Mouse (Mus musculus) lung, embryonic 14.5 days (tissue): Measurements from ENCODE around the gene Ccnc. TPM values are rescaled to one million over a fixed set of nuclear protein-coding genes. Genes with fewer than 3 reads are reported as not detected.

ENCODE experiments used
- ATAC-seq: fragments of 200-750 bp; cut with Nextera tagmentation; 2 replicates; pipeline ENCODE4 v1.8.0; 2017; ENCODE audit warnings: mild to moderate bottlenecking, moderate TSS enrichment, moderate library complexity; ENCODE audit not compliant: insufficient read depth
- DNase-seq: peaks from one replicate; pipeline ENCODE4 v3.0.0-alpha.2; 2015
- H3K27ac ChIP-seq: fragments of 300-500 bp; sonication (generic); 2 replicates; pipeline ENCODE4 v1.5.1; 2014; ENCODE audit warnings: low read depth, mild to moderate bottlenecking, moderate library complexity
- H3K27me3 ChIP-seq: fragments of 300-500 bp; sonication (generic); 2 replicates; pipeline ENCODE4 v1.6.1; 2014; ENCODE audit warnings: low read length, control low read depth; ENCODE audit not compliant: insufficient read depth
- H3K36me3 ChIP-seq: fragments of 300-500 bp; sonication (generic); 2 replicates; pipeline ENCODE4 v1.6.1; 2014; ENCODE audit warnings: control low read depth; ENCODE audit not compliant: insufficient read depth
- H3K4me1 ChIP-seq: fragments of 300-500 bp; sonication (generic); 2 replicates; pipeline ENCODE4 v1.6.1; 2014; ENCODE audit warnings: antibody characterized with exemption, control low read depth; ENCODE audit not compliant: insufficient read depth
- H3K4me2 ChIP-seq: fragments of 300-500 bp; sonication (generic); 2 replicates; pipeline ENCODE4 v1.6.1; 2014; ENCODE audit warnings: mild to moderate bottlenecking
- H3K4me3 ChIP-seq: fragments of 300-500 bp; sonication (generic); 2 replicates; pipeline ENCODE4 v1.5.1; 2014; ENCODE audit warnings: low read depth, low read length
- H3K9ac ChIP-seq: fragments of 300-500 bp; sonication (generic); 2 replicates; pipeline ENCODE4 v1.6.1; 2014
- H3K9me3 ChIP-seq: fragments of 300-500 bp; sonication (generic); 2 replicates; pipeline ENCODE4 v1.6.1; 2016; ENCODE audit warnings: low read depth, low read length, control low read depth
- CTCF ChIP-seq: IDR thresholded peaks from 2 replicates; pipeline ENCODE4 v1.5.1; 2016; ENCODE audit warnings: antibody characterized with exemption, low read depth
- WGBS: fragments of 180-500 bp; shearing (Covaris S2); extraction: QIAGEN DNeasy Blood & Tissue Kit; methylation state at CpG from one replicate; pipeline ENCODE4 v1.1.7; 2014; 5-methylcytosine and 5-hydroxymethylcytosine counted together
- polyA plus RNA-seq: library from polyadenylated mRNA; unstranded; fragments of >200 nt; fragmentation: Nextera tagmentation; extraction: Ambion mirVana; gene quantifications from 2 replicates; pipeline ENCODE4 v1.2.1, GENCODE M21; 2014

The Ccnc gene
- polyA plus RNA-seq, 1 experiment from 2014 or later, result 51.1 TPM

- H3K4me1 ChIP-seq, result no peaks in the 10 kb centered on the region
- H3K4me2 ChIP-seq, result no peak overlapping the region
- H3K9ac ChIP-seq, result no peak overlapping the region
- no peaks in the 10 kb centered on the region for H3K9me3 ChIP-seq
- H3K4me3 ChIP-seq, result no peak overlapping the region
- H3K36me3 ChIP-seq, result no peaks in the 10 kb centered on the region
- H3K27ac ChIP-seq, result no peak overlapping the region
- no peak for ATAC-seq
- no peak for TF ChIP-seq CTCF
- peaks cover 100% of the 10 kb centered on the region for H3K27me3 ChIP-seq
- WGBS, result 3% methylated on average over 14 of the region's 14 CpGs
- DNase-seq, result no peak
Measured at GRCm38 (mm10) chr4:21684341-21684970, 43.0 kb upstream of the Ccnc start.

- whole genome bisulfite sequencing, result under 1% methylated on average over 38 of the region's 38 CpGs
- Histone ChIP-seq H3K4me3 (no peak within 1 kb of the TSS), H3K9ac (no peak within 1 kb of the TSS), H3K27me3 (peaks cover 100% of the 10 kb centered on the region), H3K27ac (no peak within 1 kb of the TSS), H3K36me3 (no peaks in the 10 kb centered on the region), H3K4me1 (no peaks in the 10 kb centered on the region), H3K9me3 (no peaks in the 10 kb centered on the region), H3K4me2 (no peak within 1 kb of the TSS)
- DNase-seq, result no peak
- no peak for TF ChIP-seq CTCF
- no peak for ATAC-seq
Measured at GRCm38 (mm10) chr4:21685595-21686091, 41.9 kb upstream of the Ccnc start, which contains the start of gene Prdm13. Prdm13 (minus strand) TSS chr4:21685963.

GRCm38 (mm10) chr4:21686416-21686815 lies 41.1 kb upstream of the Ccnc start:
- DNase-seq (no peak), ATAC-seq (no peak)
- H3K4me1 ChIP-seq, result no peaks in the 10 kb centered on the region
- no peak overlapping the region for H3K9ac ChIP-seq
- TF ChIP-seq CTCF, result no peak
- no peak overlapping the region for H3K4me3 ChIP-seq
- H3K4me2 ChIP-seq, result no peak overlapping the region
- H3K36me3 ChIP-seq, result no peaks in the 10 kb centered on the region
- 4% methylated on average over 11 of the region's 11 CpGs for WGBS
- H3K27ac ChIP-seq, result no peak overlapping the region
- H3K9me3 ChIP-seq, result no peaks in the 10 kb centered on the region
- peaks cover 100% of the 10 kb centered on the region for H3K27me3 ChIP-seq

GRCm38 (mm10) chr4:21686934-21687333 lies 40.6 kb upstream of the Ccnc start:
- TF ChIP-seq CTCF, result no peak; the same call in 1 of the 2 replicates
- Histone ChIP-seq H3K36me3 (no peaks in the 10 kb centered on the region), H3K27me3 (peaks cover 100% of the 10 kb centered on the region), H3K9ac (no peak overlapping the region), H3K4me3 (no peak overlapping the region), H3K27ac (no peak overlapping the region), H3K9me3 (no peaks in the 10 kb centered on the region), H3K4me2 (no peak overlapping the region), H3K4me1 (no peaks in the 10 kb centered on the region)
- 0% methylated on average over 5 of the region's 5 CpGs for WGBS
- ATAC-seq (no peak), DNase-seq (no peak)

GRCm38 (mm10) chr4:21687783-21688702 lies 39.5 kb upstream of the Ccnc start:
- peak; percentile 66 for ATAC-seq
- Histone ChIP-seq H3K27me3 (peaks cover 100% of the 10 kb centered on the region), H3K9ac (peak overlapping the region; percentile 9; the same call in 1 of the 2 replicates), H3K36me3 (no peaks in the 10 kb centered on the region), H3K4me1 (no peaks in the 10 kb centered on the region), H3K9me3 (no peaks in the 10 kb centered on the region), H3K27ac (no peak overlapping the region), H3K4me2 (peak overlapping the region; percentile 75), H3K4me3 (peak overlapping the region; percentile 44)
- no peak for TF ChIP-seq CTCF
- 2% methylated on average over 41 of the region's 51 CpGs for WGBS
- no peak for DNase-seq

- Histone ChIP-seq H3K9ac (peak overlapping the region; percentile 9; the same call in 1 of the 2 replicates), H3K27ac (no peak overlapping the region), H3K9me3 (no peaks in the 10 kb centered on the region), H3K4me2 (peak overlapping the region; percentile 75), H3K4me1 (no peaks in the 10 kb centered on the region), H3K27me3 (peaks cover 95% of the 10 kb centered on the region), H3K4me3 (peak overlapping the region; percentile 44), H3K36me3 (no peaks in the 10 kb centered on the region)
- TF ChIP-seq CTCF, result no peak
- ATAC-seq, result peak; percentile 61; the same call in 1 of the 2 replicates
- DNase-seq, result peak; percentile 47
- WGBS, result under 1% methylated on average over 43 of the region's 64 CpGs
Measured at GRCm38 (mm10) chr4:21688703-21689200, 38.7 kb upstream of the Ccnc start.

- H3K4me1 ChIP-seq, result no peaks in the 10 kb centered on the region
- 2% methylated on average over 18 of the region's 18 CpGs for WGBS
- H3K9me3 ChIP-seq, result no peaks in the 10 kb centered on the region
- ATAC-seq, result no peak
- TF ChIP-seq CTCF, result no peak
- no peak overlapping the region for H3K4me3 ChIP-seq
- no peak overlapping the region for H3K27ac ChIP-seq
- no peak for DNase-seq
- no peaks in the 10 kb centered on the region for H3K36me3 ChIP-seq
- peaks cover 88% of the 10 kb centered on the region for H3K27me3 ChIP-seq
- H3K4me2 ChIP-seq, result no peak overlapping the region
- H3K9ac ChIP-seq, result no peak overlapping the region
Measured at GRCm38 (mm10) chr4:21689492-21689941, 38.0 kb upstream of the Ccnc start.
